Comparison of ENCODE assay signal across 10 mouse cellular contexts in the genomic region with DNA sequence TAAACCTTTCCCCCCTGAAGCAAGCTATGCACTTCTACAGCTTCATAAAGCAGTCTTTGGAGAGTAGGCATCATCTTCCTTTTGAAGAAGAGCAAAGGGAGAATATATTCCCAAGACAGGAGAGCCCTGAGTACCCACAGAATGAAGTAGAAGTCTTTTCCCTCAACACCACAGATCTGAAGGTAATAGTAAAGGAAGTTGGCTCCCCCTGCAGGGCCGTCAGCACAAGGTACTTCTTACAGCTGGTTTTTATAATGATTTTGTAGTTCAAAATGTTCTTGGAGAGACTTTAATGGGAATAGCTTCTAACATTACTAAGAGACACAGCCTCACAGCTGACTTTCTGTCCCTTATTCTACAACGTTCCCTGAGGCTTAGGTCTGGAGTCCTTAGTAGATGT. TPM values are rescaled to one million over a fixed set of nuclear protein-coding genes. Genes with fewer than 3 reads are reported as not detected.
DNase-seq lines count a peak whose midpoint lies in the region; ATAC-seq lines count a peak whose summit lies in the region.
"Had no signal": no experiment of that assay in that cellular context is flagged by ENCODE, and none has a peak within 500 bp of the region (broad histone marks: within the 10 kb centered on the region; RNA-seq: fewer than 3 reads in every experiment).

No protein-coding gene starts in this region.

- peak; percentile 86 for ATAC-seq in frontal cortex, adult (ENCODE audit: low TSS enrichment)
- ATAC-seq in monocyte, adult 5-6 weeks (replicated peaks; ENCODE audit: insufficient number of reproducible peaks, low FRiP score, low TSS enrichment, poor library complexity, severe bottlenecking): no peak
- no peak for ATAC-seq in midbrain, embryonic 11.5 days (ENCODE audit: low FRiP score)

- H3K9me3 ChIP-seq in midbrain, embryonic 11.5 days (ENCODE audit: control insufficient read depth, low read length): no peaks in the 10 kb centered on the region

- no peaks in the 10 kb centered on the region for H3K4me1 ChIP-seq in midbrain, embryonic 11.5 days (ENCODE audit: control insufficient read depth, insufficient read depth, low read length)

- no peaks in the 10 kb centered on the region for H3K36me3 ChIP-seq in midbrain, embryonic 11.5 days (ENCODE audit: control insufficient read depth, insufficient read depth, low read length)

- no peak overlapping the region for H3K4me2 ChIP-seq in midbrain, embryonic 11.5 days

- no peaks in the 10 kb centered on the region for H3K27me3 ChIP-seq in midbrain, embryonic 11.5 days (ENCODE audit: control insufficient read depth, insufficient read depth, low read length)

- no peak for DNase-seq in frontal cortex, postnatal 14 days (ENCODE audit: low spot score in 2 of 2)
- DNase-seq in right cerebral cortex, adult 18-20 months: peak; percentile 19
- no peak for DNase-seq in right cerebral cortex, postnatal 36 days (ENCODE audit: low spot score in 2 of 2)
- DNase-seq in kidney, postnatal 4 days: peak; percentile 39 to 47
- DNase-seq in thymus, postnatal 25 days: peak; percentile 58
- DNase-seq in midbrain, embryonic 11.5 days (ENCODE audit: low spot score, missing footprints): no peak

- no peak overlapping the region for H3K9ac ChIP-seq in midbrain, embryonic 11.5 days (ENCODE audit: low read length)

- H3K4me3 ChIP-seq in midbrain, embryonic 11.5 days (ENCODE audit: low read depth, low read length): no peak overlapping the region

- H3K27ac ChIP-seq in midbrain, embryonic 11.5 days (ENCODE audit: low read depth, low read length): no peak overlapping the region

- 66% methylated on average over 2 of the region's 2 CpGs for WGBS in midbrain, embryonic 11.5 days

RNA-seq across cellular contexts. Expression of a gene that starts 19.8 kb away (rescaled TPM):
- total RNA-seq in monocyte, adult 5-6 weeks (2017): 15.3 to 51.1 TPM (median 22.0 TPM) in 3 replicates
- not detected in 2 replicates for polyA plus RNA-seq in midbrain, embryonic 11.5 days (2014; fragmentation: Nextera tagmentation; extraction: Ambion mirVana)
- total RNA-seq: MEL had no signal
- polyA plus RNA-seq: limb, embryonic 11.5 days had no signal

RNA-seq across cellular contexts. Expression of a gene that starts 54.6 kb away (rescaled TPM):
- total RNA-seq in monocyte, adult 5-6 weeks (2017): 2.2 to 4.3 TPM (median 3.3 TPM) in 3 replicates
- 2.4 and 2.7 TPM in 2 replicates for polyA plus RNA-seq in midbrain, embryonic 11.5 days (2014; fragmentation: Nextera tagmentation; extraction: Ambion mirVana)

Comparison
In these comparisons a context has a peak if more than half of its experiments do, and no peak if none do; other contexts are left out.
1. DNase-seq: peak in right cerebral cortex, adult 18-20 months (single experiment), kidney, postnatal 4 days (2 of 2) and thymus, postnatal 25 days (single experiment); none in frontal cortex, postnatal 14 days (0 of 2), right cerebral cortex, postnatal 36 days (0 of 2) and midbrain, embryonic 11.5 days (single experiment).